Mouse (Mus musculus) T-cell, adult 2 months (primary cell): ENCODE data around the gene Cacna1g.
A peak's percentile ranks its signal among the peaks of the same experiment; 100 is the strongest.

Experiments
- DNase-seq: peaks from one replicate; pipeline ENCODE4 v3.0.0; 2022; ENCODE audit warnings: low spot score

The Cacna1g gene

DNA sequence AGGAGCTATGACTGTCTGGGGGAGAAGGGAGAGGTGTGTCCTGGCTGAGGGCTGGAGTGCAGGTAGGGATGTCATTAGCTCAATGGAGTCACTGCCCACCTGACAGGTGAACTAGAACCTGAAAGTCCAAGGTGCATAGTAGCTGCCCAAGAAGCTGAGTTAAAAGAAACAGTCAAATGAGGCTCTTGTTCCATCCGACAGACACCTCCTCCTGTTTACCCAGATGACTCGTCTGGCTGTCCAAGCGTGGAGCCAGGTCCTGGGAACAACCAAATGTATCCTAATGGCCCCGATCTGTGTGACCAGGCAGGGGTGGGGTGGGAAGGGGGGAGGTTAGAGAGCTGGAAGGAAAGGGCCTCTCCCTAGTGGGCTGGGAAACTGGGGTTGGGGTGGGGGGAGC is 28.7 kb downstream of the Cacna1g start:
- DNase-seq, result no peak

DNA sequence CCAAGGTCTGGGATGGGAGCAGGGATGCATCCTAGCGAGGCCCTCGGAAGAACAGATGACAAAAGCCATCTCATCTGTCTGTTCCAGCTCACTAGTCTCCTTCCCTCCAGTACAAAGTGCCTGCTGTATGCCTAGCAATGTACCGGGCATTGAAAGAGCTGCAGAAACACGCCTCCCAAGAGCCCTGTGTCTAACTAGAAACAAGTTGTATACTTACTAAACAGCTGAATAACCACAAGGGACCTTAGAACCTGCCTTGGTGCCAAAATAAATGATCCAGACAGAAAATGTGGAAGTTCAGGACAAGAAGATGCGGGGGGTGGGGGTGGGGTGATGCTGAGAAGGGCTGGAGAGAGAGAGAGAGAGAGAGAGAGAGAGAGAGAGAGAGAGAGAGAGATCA is 29.2 kb downstream of the Cacna1g start:
- no peak for DNase-seq

GRCm38 (mm10) chr11:94441752-94442151 is 32.2 kb downstream of the Cacna1g start:
- no peak for DNase-seq

- no peak for DNase-seq
These were observed 32.9 kb downstream of the Cacna1g start for GRCm38 (mm10) chr11:94441122-94441521.

DNA sequence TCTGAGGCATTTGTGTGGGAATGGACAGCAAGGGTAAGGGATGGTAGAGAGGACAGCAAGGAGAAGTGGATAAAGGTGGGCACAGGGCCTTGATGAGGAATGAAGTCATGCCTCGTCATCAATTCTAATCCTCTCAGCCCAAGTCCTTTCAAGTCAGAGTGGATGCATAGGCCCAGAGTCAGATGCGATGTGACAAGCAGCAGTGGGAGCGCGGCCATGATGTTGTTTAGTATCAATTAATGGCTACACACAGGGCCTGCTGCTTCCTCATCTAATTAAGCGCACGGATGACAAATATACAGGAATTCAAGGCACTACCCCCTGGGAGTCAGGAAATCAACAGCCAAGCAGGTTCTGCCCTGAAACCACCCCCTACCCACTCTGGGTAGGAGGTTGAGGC is 33.6 kb downstream of the Cacna1g start:
- no peak for DNase-seq

DNA sequence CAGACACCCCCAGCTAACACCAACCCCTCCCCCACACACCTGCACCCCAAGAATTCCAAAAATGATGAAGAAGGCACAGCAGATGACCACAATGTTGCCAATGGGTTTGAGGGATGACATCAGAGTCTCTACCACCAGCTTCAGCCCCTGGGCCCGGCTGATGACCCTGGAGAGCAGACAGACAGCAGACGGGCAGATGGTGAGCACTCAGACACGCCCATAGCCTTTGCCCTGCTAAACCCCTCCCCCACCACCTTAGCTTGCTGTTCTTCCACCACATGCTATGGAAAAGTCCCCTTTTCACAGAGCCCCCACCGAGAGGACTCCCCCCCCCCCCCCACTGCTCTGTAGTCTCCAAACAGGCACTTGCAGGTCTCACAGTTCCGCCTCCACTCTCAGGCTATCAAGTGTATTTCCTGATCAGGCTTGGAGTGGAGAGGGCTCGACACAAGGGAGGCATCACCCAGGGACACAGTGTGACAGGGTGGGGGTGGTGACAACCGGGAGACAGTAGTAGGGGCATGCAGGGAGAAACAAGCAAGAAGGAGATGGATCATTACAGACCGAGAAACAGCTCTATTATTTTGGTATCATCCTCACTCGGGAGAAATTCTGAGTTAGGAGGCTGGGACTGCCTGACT is 44.9 kb downstream of the Cacna1g start:
- no peak for DNase-seq

- DNase-seq, result no peak
These were observed 45.7 kb downstream of the Cacna1g start for GRCm38 (mm10) chr11:94428091-94428835.

DNA sequence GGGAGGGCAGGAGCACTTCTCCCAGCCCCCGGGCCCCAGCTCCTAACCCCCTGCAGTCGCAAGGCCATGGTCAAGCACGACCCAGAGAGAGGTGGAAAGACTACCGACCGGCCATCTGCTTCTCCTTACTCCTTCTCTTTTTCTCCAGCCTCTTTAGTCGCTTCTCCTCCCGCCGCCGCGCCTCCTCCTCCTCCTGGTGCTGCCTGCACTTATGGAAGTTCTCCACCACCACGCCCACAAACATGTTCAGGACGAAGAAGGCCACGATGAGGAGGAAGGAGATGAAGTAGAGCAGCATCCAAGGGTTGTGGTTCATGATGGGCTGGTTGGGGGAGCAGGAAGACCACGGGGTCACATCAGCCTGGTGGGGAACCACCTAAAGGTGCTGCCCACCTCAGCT is 48.3 kb downstream of the Cacna1g start:
- no peak for DNase-seq

- DNase-seq, result no peak
These were observed 48.8 kb downstream of the Cacna1g start for GRCm38 (mm10) chr11:94425215-94425614.

DNA sequence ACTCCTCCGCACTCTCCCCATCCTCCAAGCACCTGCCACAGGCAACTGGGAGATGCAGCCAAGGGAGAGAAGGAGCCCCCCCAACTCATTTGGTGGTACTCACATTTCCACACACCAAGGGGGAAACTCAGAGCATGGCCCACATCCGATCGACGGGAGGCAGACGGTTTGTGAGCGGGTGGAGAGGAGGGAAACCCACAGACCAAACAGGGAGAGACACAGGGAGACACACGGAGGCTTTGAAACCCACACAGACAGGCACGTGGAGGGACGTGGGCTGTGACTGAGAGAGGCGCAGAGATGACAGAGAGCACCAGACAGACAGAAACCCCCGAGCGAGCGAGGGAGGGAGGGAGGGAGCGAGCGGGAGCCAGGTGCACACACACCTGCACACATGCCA is 49.6 kb downstream of the Cacna1g start:
- DNase-seq, result no peak

DNA sequence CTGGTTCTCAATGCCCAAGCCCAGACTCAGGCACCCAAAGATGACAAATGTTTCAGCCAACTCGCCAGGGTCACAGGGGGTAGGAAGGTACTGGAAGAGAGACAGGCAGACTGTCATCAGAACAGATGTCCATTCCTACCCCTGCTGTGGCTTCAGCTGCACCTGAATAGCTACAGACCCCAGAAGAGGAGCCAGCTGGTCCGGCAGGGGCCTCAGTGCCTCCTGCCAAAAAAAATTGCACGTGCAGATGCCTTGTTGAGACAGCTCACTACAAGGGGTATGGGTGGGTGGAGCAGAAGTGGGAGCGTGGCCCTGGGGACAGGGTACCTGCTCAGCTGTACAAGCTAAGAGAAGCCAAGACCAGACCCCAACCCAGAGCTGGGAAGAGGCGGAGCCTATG is 50.1 kb downstream of the Cacna1g start:
- DNase-seq, result no peak

GRCm38 (mm10) chr11:94420991-94421390 is 53.0 kb downstream of the Cacna1g start:
- no peak for DNase-seq

DNA sequence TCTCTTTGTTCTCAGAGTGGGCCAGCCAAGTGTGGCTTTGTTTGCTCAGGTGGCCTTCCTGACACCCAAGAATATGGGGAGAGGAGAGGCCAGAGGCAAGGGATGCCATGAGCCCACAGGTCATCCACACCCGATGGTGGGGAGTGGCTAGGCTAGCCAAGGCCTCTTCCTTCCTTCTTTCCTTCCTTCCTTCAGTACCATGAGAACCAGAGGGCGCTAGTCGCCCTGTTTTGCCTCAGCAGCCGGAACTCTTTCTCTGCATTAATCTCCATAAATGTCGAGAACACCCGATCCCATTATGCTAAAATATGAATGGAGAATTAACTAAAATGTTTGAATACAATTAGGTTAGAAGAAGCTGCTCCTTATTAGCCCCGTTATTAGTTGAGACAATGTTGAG is 53.7 kb downstream of the Cacna1g start:
- no peak for DNase-seq

GRCm38 (mm10) chr11:94419004-94419727 is 54.8 kb downstream of the Cacna1g start:
- no peak for DNase-seq

GRCm38 (mm10) chr11:94414042-94414441 is 60.0 kb downstream of the Cacna1g start:
- no peak for DNase-seq

DNA sequence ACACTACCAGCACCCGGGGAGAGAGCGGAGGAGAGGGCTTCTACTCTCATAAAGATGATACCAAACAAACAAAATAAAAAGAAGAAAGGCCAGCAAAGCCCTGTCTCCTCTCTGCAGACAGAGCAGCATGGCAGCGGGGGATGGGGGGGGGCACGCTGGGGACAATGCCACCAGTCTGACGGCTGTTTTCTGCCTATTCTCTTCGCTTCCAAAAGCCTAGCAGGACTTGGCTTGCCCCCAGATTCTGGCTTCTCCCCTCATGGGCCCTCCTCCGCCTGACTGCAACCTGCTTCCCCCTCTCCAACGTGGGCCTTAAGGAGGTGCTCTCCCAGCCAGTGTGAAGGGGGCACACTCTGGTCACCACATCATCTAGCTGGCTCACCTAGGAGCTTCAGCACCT is 60.5 kb downstream of the Cacna1g start:
- no peak for DNase-seq

DNA sequence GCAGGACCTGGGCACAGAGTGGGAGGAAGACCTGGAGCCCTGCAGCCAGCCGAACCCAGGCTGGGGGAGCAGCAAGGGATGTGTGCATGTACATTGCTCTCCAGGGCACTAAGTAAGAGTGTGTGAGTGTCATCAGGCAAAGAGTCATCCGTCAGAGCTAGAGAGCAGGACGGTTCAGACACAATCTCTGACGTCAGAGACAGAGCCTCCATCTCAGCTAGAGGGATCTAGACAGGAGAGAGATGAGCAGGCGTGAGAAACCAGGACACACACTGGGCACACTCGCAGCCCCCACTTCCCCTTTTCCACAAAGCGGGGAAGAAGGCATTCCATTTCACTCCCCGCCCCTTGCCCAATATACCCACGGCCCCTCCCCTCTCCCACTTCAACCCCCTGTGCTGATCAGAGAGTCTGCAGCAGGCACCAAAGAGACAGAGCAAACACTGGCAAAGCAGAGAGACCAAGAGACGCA is 61.0 kb downstream of the Cacna1g start:
- DNase-seq, result no peak

- DNase-seq, result no peak
These were observed 61.4 kb downstream of the Cacna1g start for GRCm38 (mm10) chr11:94412562-94412961.

GRCm38 (mm10) chr11:94407803-94408321 is 66.1 kb downstream of the Cacna1g start:
- no peak for DNase-seq

GRCm38 (mm10) chr11:94405348-94405747 is 68.7 kb downstream of the Cacna1g start:
- no peak for DNase-seq

GRCm38 (mm10) chr11:94404641-94405260 is 69.2 kb downstream of the Cacna1g start:
- peak; percentile 65 for DNase-seq

- no peak for DNase-seq
These were observed 69.8 kb downstream of the Cacna1g start for GRCm38 (mm10) chr11:94404178-94404577.
